Comparison of ENCODE assay signal across 8 mouse cellular contexts in genomic region chr7:29383255-29383654, GRCm38 (mm10).
DNase-seq lines count a peak whose midpoint lies in the region; ATAC-seq lines count a peak whose summit lies in the region.
"Had no signal": no experiment of that assay in that cellular context is flagged by ENCODE, and none has a peak within 500 bp of the region (broad histone marks: within the 10 kb centered on the region; RNA-seq: fewer than 3 reads in every experiment).

No protein-coding gene starts in this region.

- H3K27ac ChIP-seq in intestine, embryonic 16.5 days (ENCODE audit: low read length) = no peak overlapping the region
- no peak overlapping the region for H3K27ac ChIP-seq in limb, embryonic 11.5 days (replicated peaks; ENCODE audit: low read depth, low read length)
- H3K27ac ChIP-seq in midbrain, embryonic 15.5 days = no peak overlapping the region

- H3K9me3 ChIP-seq in intestine, embryonic 16.5 days (ENCODE audit: control insufficient read depth, low read length) = no peaks in the 10 kb centered on the region
- no peaks in the 10 kb centered on the region for H3K9me3 ChIP-seq in limb, embryonic 11.5 days (ENCODE audit: control insufficient read depth, low read length)
- no peaks in the 10 kb centered on the region for H3K9me3 ChIP-seq in midbrain, embryonic 15.5 days

- 0 out of 2 replicates have a peak overlapping the region, but pooled peaks have one; percentile 30 for H3K9ac ChIP-seq in intestine, embryonic 16.5 days (ENCODE audit: low read depth, low read length)
- no peak overlapping the region for H3K9ac ChIP-seq in limb, embryonic 11.5 days (ENCODE audit: low read length)
- no peak overlapping the region for H3K9ac ChIP-seq in midbrain, embryonic 15.5 days

- ATAC-seq in common myeloid progenitor, adult 5-6 weeks (replicated peaks; ENCODE audit: low read depth, poor library complexity, severe bottlenecking) = peak; percentile 84
- peak; percentile 55 for ATAC-seq in intestine, embryonic 16.5 days
- ATAC-seq in limb, embryonic 11.5 days (ENCODE audit: insufficient number of reproducible peaks, low FRiP score, low TSS enrichment, low read depth) = no peak
- peak; percentile 35 for ATAC-seq in midbrain, embryonic 15.5 days (replicated peaks)

- no peak overlapping the region for H3K4me3 ChIP-seq in intestine, embryonic 16.5 days (ENCODE audit: low read length)
- no peak overlapping the region for H3K4me3 ChIP-seq in limb, embryonic 11.5 days (ENCODE audit: low read depth, low read length)
- H3K4me3 ChIP-seq in midbrain, embryonic 15.5 days = no peak overlapping the region
- H3K4me3 ChIP-seq: myocyte had no signal

- 0 out of 2 replicates have a peak, but pooled peaks cover 2% of the 10 kb centered on the region for H3K4me1 ChIP-seq in intestine, embryonic 16.5 days (ENCODE audit: control insufficient read depth, insufficient read depth, low read length)
- no peaks in the 10 kb centered on the region; the same call in 1 of the 2 replicates for H3K4me1 ChIP-seq in limb, embryonic 11.5 days (ENCODE audit: control insufficient read depth, insufficient read depth, low read length)
- H3K4me1 ChIP-seq in midbrain, embryonic 15.5 days = peaks cover 6% of the 10 kb centered on the region; the same call in 1 of the 2 replicates

- H3K4me2 ChIP-seq in intestine, embryonic 16.5 days (ENCODE audit: low read depth, low read length) = no peak overlapping the region
- H3K4me2 ChIP-seq in limb, embryonic 11.5 days (ENCODE audit: low read depth, severe bottlenecking) = no peak overlapping the region
- no peak overlapping the region for H3K4me2 ChIP-seq in midbrain, embryonic 15.5 days

- H3K36me3 ChIP-seq in intestine, embryonic 16.5 days (ENCODE audit: control insufficient read depth, insufficient read depth, low read length) = peaks cover 26% of the 10 kb centered on the region
- peaks cover 14% of the 10 kb centered on the region; the same call in 1 of the 2 replicates for H3K36me3 ChIP-seq in limb, embryonic 11.5 days (ENCODE audit: control insufficient read depth, insufficient read depth, low read length)
- H3K36me3 ChIP-seq in midbrain, embryonic 15.5 days (replicated peaks) = peaks cover 22% of the 10 kb centered on the region; the same call in 1 of the 2 replicates

- DNase-seq in adrenal gland, adult 18-20 months (ENCODE audit: low spot score in 2 of 2) = peak; percentile 84 to 90
- peak; percentile 80 to 85 for DNase-seq in gastrocnemius, postnatal 36 days
- peak; percentile 96 for DNase-seq in limb, embryonic 11.5 days (ENCODE audit: low spot score)
- DNase-seq in spleen, adult 12 weeks (ENCODE audit: low spot score) = peak; percentile 57

- intact Hi-C loops in gastrocnemius, postnatal 36 days (cut with DNase I) = loop anchor here (1.0 kb wide), 1 partner anchor 139 kb away; no protein-coding TSS in a partner anchor

- H3K27me3 ChIP-seq in intestine, embryonic 16.5 days (replicated peaks; ENCODE audit: control insufficient read depth, insufficient read depth, low read length) = no peaks in the 10 kb centered on the region
- H3K27me3 ChIP-seq in limb, embryonic 11.5 days (ENCODE audit: control insufficient read depth, insufficient read depth, low read length) = no peaks in the 10 kb centered on the region
- no peaks in the 10 kb centered on the region for H3K27me3 ChIP-seq in midbrain, embryonic 15.5 days (replicated peaks)

- 23% methylated on average over 10 of the region's 10 CpGs for WGBS in intestine, embryonic 16.5 days
- 22% methylated on average over 7 of the region's 10 CpGs for WGBS in limb, embryonic 11.5 days
- 25% methylated on average over 10 of the region's 10 CpGs for WGBS in midbrain, embryonic 15.5 days
